Mouse (Mus musculus) spleen, adult 2 months (tissue): ENCODE data around the gene Anxa6. TPM values are rescaled to one million over a fixed set of nuclear protein-coding genes. Genes with fewer than 3 reads are reported as not detected.

Experiments
- DNase-seq, 2 experiments: peaks; one replicate each; pipeline versions ENCODE4 v3.0.0 to v3.0.0-alpha.2; 2012 to 2021; ENCODE audit warnings: low spot score in 2 of 2, low read depth in 1 of 2
- H3K27ac ChIP-seq: fragments of 200-500 bp; 2 replicates; pipeline ENCODE4 v1.5.1; 2012; ENCODE audit warnings: low read length, inconsistent platforms; ENCODE audit not compliant: insufficient read depth
- H3K27me3 ChIP-seq: fragments of 200-500 bp; 2 replicates; pipeline ENCODE4 v1.6.1; 2012; ENCODE audit warnings: mild to moderate bottlenecking, moderate library complexity, low read length, inconsistent platforms; ENCODE audit not compliant: control insufficient read depth, insufficient read depth
- H3K36me3 ChIP-seq: fragments of 200-500 bp; 2 replicates; pipeline ENCODE4 v1.6.1; 2012; ENCODE audit warnings: mild to moderate bottlenecking, low read length, inconsistent platforms; ENCODE audit not compliant: control insufficient read depth, insufficient read depth
- H3K4me1 ChIP-seq: fragments of 200-500 bp; 2 replicates; pipeline ENCODE4 v1.6.1; 2011; ENCODE audit warnings: inconsistent platforms; ENCODE audit not compliant: control insufficient read depth, insufficient read depth, insufficient read length
- H3K4me3 ChIP-seq: fragments of 200-500 bp; 2 replicates; pipeline ENCODE4 v1.5.1; 2011; ENCODE audit warnings: mild to moderate bottlenecking, inconsistent platforms; ENCODE audit not compliant: insufficient read depth, insufficient read length; ENCODE audit errors: extremely low read depth
- CTCF ChIP-seq: fragments of 200-500 bp; IDR thresholded peaks from 2 replicates; pipeline ENCODE4 v1.5.1; 2011; ENCODE audit warnings: mild to moderate bottlenecking, inconsistent platforms; ENCODE audit not compliant: insufficient read depth, insufficient read length, insufficient replicate concordance; ENCODE audit errors: extremely low read depth
- POLR2A ChIP-seq: fragments of 200-500 bp; IDR thresholded peaks from 2 replicates; pipeline ENCODE4 v1.6.1; 2011; ENCODE audit warnings: low read depth, low read length, inconsistent platforms
- WGBS: fragments of 180-500 bp; shearing (Covaris S2); methylation state at CpG from one replicate; pipeline ENCODE4 v1.1.7; 2018; 5-methylcytosine and 5-hydroxymethylcytosine counted together
- polyA plus RNA-seq: library from polyadenylated mRNA; depleted of rRNA; stranded (reverse); fragments of >200 nt; gene quantifications from 2 replicates; pipeline ENCODE4 v1.2.3, GENCODE M21; 2012; rRNA removed

Gene Anxa6
- polyA plus RNA-seq, 1 experiment, result 104 TPM

DNA sequence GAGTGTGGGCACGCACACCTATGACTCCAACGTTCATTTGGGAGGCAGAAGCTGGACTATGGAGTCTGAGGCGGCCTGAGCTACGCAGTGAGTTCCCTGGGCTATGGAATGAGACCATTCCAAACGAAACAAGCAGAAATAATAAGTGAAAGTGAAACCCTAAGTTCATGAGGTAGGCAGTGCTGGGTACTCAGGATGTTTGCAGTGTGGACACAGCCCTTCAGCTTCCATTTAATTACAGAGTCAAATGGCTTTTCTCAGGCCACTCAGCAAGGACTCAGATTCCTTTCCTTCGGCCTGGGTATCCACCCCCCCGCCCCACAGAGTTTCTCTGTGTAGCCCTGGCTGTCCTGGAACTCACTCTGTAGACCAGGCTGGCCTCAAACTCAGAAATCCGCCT lies 103.5 kb downstream of the Anxa6 start:
- no peak for DNase-seq
- Histone ChIP-seq H3K27me3 (no peaks in the 10 kb centered on the region), H3K4me3 (no peak overlapping the region), H3K27ac (no peak overlapping the region), H3K36me3 (peaks cover 68% of the 10 kb centered on the region), H3K4me1 (no peaks in the 10 kb centered on the region)
- WGBS, result 94% methylated on average over 8 of the region's 8 CpGs
- TF ChIP-seq POLR2A, result no peak
- no peak for TF ChIP-seq CTCF

DNA sequence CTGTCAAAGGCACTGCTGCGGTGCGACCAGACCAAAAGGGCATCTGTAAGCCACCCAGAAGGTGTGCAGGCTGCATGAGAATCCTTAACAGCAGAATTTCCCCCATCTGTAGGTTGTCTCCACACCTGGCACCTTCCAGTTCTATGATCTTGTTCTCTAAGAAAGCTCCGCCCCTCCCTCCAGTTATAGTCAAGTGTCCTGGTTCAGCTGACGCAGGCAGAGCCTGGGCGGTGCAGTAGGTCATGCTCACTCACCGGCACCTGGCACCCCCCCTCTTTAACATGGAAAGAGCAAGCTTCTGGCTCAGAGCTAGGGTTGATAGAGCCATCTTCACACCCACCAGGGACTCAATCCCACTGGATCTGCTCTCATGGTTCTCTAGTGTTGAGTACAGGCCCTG lies 104.0 kb downstream of the Anxa6 start:
- Histone ChIP-seq H3K4me1 (no peaks in the 10 kb centered on the region), H3K4me3 (no peak overlapping the region), H3K27me3 (no peaks in the 10 kb centered on the region), H3K27ac (no peak overlapping the region), H3K36me3 (peaks cover 70% of the 10 kb centered on the region)
- no peak for DNase-seq
- TF ChIP-seq CTCF (no peak), POLR2A (no peak)
- 96% methylated on average over 6 of the region's 6 CpGs for WGBS

Other genes starting within 250 kb of the Anxa6 start
- gene Cdc42se2, start 245.8 kb downstream of the Anxa6 start, polyA plus RNA-seq, result 55.8 and 58.5 TPM in 2 replicates
- 0.42 and 0.48 TPM in 2 replicates for gene Lyrm7, start 172.5 kb downstream of the Anxa6 start, polyA plus RNA-seq
- gene Hint1, start 167.1 kb downstream of the Anxa6 start, polyA plus RNA-seq, result 164 and 168 TPM in 2 replicates
- 62.8 and 70.0 TPM in 2 replicates for gene Gpx3, start 131.0 kb downstream of the Anxa6 start, polyA plus RNA-seq
- gene Tnip1, start 70.5 kb downstream of the Anxa6 start, polyA plus RNA-seq, result 54.6 and 65.5 TPM in 2 replicates
- 8.9 and 10.6 TPM in 2 replicates for gene Ccdc69, start 44.7 kb upstream of the Anxa6 start, polyA plus RNA-seq
- 98.3 and 128 TPM in 2 replicates for gene Gm2a, start 64.7 kb upstream of the Anxa6 start, polyA plus RNA-seq
- 1.4 and 1.6 TPM in 2 replicates for gene Slc36a3, start 118.3 kb upstream of the Anxa6 start, polyA plus RNA-seq
- 10.2 and 12.8 TPM in 2 replicates for gene Slc36a2, start 151.6 kb upstream of the Anxa6 start, polyA plus RNA-seq
- gene Slc36a1, start 170.9 kb upstream of the Anxa6 start, polyA plus RNA-seq, result 25.7 and 26.0 TPM in 2 replicates